Mouse (Mus musculus) liver, adult 2 months (tissue): ENCODE data around the gene Eno3. TPM values are rescaled to one million over a fixed set of nuclear protein-coding genes. Genes with fewer than 3 reads are reported as not detected.

Experiments used
- DNase-seq: peaks from one replicate; pipeline ENCODE4 v3.0.0-alpha.2; 2011; ENCODE audit warnings: low read depth, low spot score; ENCODE audit errors: extremely low read depth
- H3K27ac ChIP-seq: fragments of 200-500 bp; replicated peaks from 2 replicates; pipeline ENCODE4 v1.5.1; 2012; ENCODE audit warnings: low read depth, mild to moderate bottlenecking, control low read depth, inconsistent platforms, low read length; ENCODE audit not compliant: insufficient read depth
- H3K27me3 ChIP-seq: fragments of 200-500 bp; 2 replicates; pipeline ENCODE4 v1.6.1; 2012; ENCODE audit warnings: mild to moderate bottlenecking, moderate library complexity, low read length, inconsistent platforms; ENCODE audit not compliant: control insufficient read depth, insufficient read depth
- H3K36me3 ChIP-seq: fragments of 200-500 bp; 2 replicates; pipeline ENCODE4 v1.6.1; 2012; ENCODE audit warnings: low read length, inconsistent platforms; ENCODE audit not compliant: control insufficient read depth, insufficient read depth
- H3K4me1 ChIP-seq: fragments of 200-500 bp; 2 replicates; pipeline ENCODE4 v1.6.1; 2011; ENCODE audit warnings: low read length; ENCODE audit not compliant: control insufficient read depth, insufficient read depth
- H3K4me3 ChIP-seq: fragments of 200-500 bp; 2 replicates; pipeline ENCODE4 v1.5.1; 2011; ENCODE audit warnings: low read depth, mild to moderate bottlenecking, control low read depth, low read length, moderate library complexity; ENCODE audit not compliant: insufficient read depth
- H3K79me2 ChIP-seq: fragments of 200-500 bp; 2 replicates; pipeline ENCODE4 v1.6.1; 2012; ENCODE audit warnings: inconsistent platforms, mild to moderate bottlenecking, low read length, moderate library complexity; ENCODE audit not compliant: control insufficient read depth, insufficient read depth
- H3K9ac ChIP-seq: fragments of 200-500 bp; 2 replicates; pipeline ENCODE4 v1.6.1; 2012; ENCODE audit warnings: low read depth, mild to moderate bottlenecking, control low read depth, inconsistent platforms, low read length
- CTCF ChIP-seq: fragments of 200-500 bp; IDR thresholded peaks from 2 replicates; pipeline ENCODE4 v1.5.1; 2011; ENCODE audit warnings: low read depth, low read length, control low read depth
- POLR2A ChIP-seq: fragments of 200-500 bp; IDR thresholded peaks from 2 replicates; pipeline ENCODE4 v1.6.1; 2011; ENCODE audit warnings: low read length, control low read depth; ENCODE audit not compliant: insufficient read depth; ENCODE audit errors: extremely low read depth
- WGBS: fragments of 180-500 bp; shearing (Covaris S2); methylation state at CpG from one replicate; pipeline ENCODE4 v1.1.7; 2018; 5-methylcytosine and 5-hydroxymethylcytosine counted together
- polyA plus RNA-seq: library from polyadenylated mRNA; depleted of rRNA; stranded (reverse); fragments of >200 nt; gene quantifications from 2 replicates; pipeline ENCODE4 v1.2.3, GENCODE M21; 2012
- total RNA-seq: library from RNA; depleted of rRNA; stranded (reverse); fragments of >200 nt; gene quantifications from 2 replicates; pipeline ENCODE4 v1.2.3, GENCODE M21; 2014

The Eno3 gene
- total and polyA plus RNA-seq, 2 experiments, result 3.0 to 4.0 TPM

- peak overlapping the region; percentile 98 for H3K9ac ChIP-seq
- H3K27me3 ChIP-seq, result no peaks in the 10 kb centered on the region
- H3K36me3 ChIP-seq, result peaks cover 36% of the 10 kb centered on the region
- DNase-seq, result no peak
- TF ChIP-seq CTCF (no peak), POLR2A (no peak)
- WGBS, result under 1% methylated on average over 62 of the region's 63 CpGs
- H3K4me3 ChIP-seq, result peak overlapping the region; percentile 96
- H3K79me2 ChIP-seq, result peaks cover 29% of the 10 kb centered on the region
- H3K27ac ChIP-seq, result peak overlapping the region; percentile 97
- peaks cover 19% of the 10 kb centered on the region for H3K4me1 ChIP-seq
These were observed 3.4 kb upstream of the Eno3 start for GRCm38 (mm10) chr11:70653345-70654197.

GRCm38 (mm10) chr11:70654198-70654922 is 2.6 kb upstream of the Eno3 start, which contains the start of gene Pfn1:
Gene Pfn1, minus strand, starts transcription at chr11:70654644.
- under 1% methylated on average over 60 of the region's 61 CpGs for WGBS
- H3K4me3 ChIP-seq, result peak within 1 kb of the TSS; percentile 96

DNA sequence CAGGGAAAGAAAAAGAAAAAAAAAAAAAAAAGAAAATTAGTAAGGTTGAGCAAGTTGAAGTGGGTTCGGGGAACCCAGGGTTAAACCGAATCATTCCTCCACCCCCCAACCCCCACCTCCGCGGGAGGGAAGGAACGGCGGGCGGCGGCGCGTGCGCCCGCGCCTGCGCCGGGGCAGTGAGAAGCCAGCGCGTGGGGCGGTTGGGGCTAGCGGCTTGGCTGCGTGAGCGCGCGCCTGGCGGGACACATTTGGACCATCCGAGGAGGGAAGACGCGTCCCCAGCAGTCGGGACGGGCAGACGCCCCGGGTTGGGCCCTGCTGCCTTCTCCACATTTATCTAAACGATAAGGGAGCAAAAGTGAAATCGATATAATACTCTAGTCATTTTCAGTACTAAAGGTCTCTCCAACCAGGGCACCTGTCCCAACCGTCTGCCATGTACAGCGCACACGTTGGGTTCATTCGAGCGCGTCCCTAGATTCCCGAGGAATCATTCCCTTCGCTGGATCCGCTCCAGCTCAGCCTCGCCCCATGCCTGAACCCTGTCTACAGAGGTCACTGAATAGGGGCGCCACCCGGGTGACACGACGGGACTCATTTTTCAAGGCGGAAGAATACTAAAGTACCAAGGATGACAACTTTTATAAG is 2.0 kb upstream of the Eno3 start:
- peak; percentile 88 for DNase-seq
- peaks cover 14% of the 10 kb centered on the region for H3K4me1 ChIP-seq
- H3K27ac ChIP-seq, result peak overlapping the region; percentile 75
- TF ChIP-seq CTCF (no peak), POLR2A (peak; percentile 75)
- WGBS, result under 1% methylated on average over 48 of the region's 48 CpGs
- H3K9ac ChIP-seq, result peak overlapping the region; percentile 56
- H3K4me3 ChIP-seq, result peak overlapping the region; percentile 53
- peaks cover 23% of the 10 kb centered on the region for H3K79me2 ChIP-seq
- H3K36me3 ChIP-seq, result peaks cover 26% of the 10 kb centered on the region
- no peaks in the 10 kb centered on the region for H3K27me3 ChIP-seq

More at GRCm38 (mm10) chr11:70654198-70654922, 2.6 kb upstream of the Eno3 start, which contains the start of gene Pfn1:
- peak within 1 kb of the TSS; percentile 98 for H3K9ac ChIP-seq
- peaks cover 24% of the 10 kb centered on the region for H3K79me2 ChIP-seq
- peaks cover 14% of the 10 kb centered on the region for H3K4me1 ChIP-seq
- DNase-seq, result peak; percentile 73
- H3K27ac ChIP-seq, result peak within 1 kb of the TSS; percentile 97
- no peaks in the 10 kb centered on the region for H3K27me3 ChIP-seq
- peaks cover 32% of the 10 kb centered on the region for H3K36me3 ChIP-seq
- TF ChIP-seq CTCF, result no peak
- peak; percentile 97 for TF ChIP-seq POLR2A

DNA sequence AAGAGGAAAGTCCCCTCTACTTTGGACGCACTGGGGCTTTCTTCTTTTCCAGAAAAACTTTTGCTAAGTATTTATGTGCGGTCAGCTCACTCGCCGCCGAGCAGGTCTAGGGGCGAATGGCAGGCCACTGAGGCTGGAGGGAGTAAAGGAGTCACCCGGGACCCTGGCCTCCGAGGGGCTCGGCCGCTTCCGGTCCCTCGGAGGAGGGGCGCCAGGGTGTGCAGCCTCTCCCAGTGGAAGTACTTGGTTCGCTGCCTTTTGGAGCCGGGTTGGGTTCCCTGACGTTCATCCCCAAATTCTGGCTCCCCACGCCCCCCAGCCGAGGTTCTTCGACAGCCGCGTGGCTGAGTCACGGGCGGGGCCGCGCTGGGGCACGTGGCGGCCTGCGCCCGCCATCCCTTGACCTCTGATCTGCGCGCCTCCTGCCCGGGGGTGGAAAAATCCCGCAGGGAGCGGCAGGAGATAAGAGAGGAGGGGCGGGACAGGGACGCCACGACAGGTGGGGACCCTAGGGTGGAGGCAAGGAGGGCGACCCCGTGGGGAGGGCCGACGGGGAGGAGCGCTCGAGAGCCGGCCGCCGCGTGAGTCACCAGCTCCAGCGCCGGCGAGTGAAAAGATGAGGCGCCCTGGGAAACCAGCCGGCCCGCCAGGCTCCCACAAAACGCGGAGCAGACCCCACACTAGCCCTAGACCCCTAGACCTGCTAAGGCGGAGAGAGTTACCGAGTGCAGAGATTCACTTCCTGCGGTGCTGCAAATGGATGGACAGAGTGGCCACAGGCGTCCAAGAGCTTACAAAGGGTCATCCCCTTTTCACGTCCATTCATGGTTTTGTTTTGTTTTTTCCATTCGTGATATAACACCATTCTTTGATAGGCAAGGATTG is 1.2 kb upstream of the Eno3 start:
- Histone ChIP-seq H3K4me1 (peaks cover 14% of the 10 kb centered on the region), H3K79me2 (peaks cover 23% of the 10 kb centered on the region), H3K4me3 (peak overlapping the region; percentile 53), H3K27me3 (no peaks in the 10 kb centered on the region), H3K9ac (peak overlapping the region; percentile 66), H3K27ac (peak overlapping the region; percentile 75), H3K36me3 (peaks cover 21% of the 10 kb centered on the region)
- peak; percentile 30 for DNase-seq
- no peak for TF ChIP-seq CTCF
- 0 out of 2 replicates have a peak, but pooled peaks have one; percentile 6 for TF ChIP-seq POLR2A
- 5% methylated on average over 61 of the region's 61 CpGs for WGBS

DNA sequence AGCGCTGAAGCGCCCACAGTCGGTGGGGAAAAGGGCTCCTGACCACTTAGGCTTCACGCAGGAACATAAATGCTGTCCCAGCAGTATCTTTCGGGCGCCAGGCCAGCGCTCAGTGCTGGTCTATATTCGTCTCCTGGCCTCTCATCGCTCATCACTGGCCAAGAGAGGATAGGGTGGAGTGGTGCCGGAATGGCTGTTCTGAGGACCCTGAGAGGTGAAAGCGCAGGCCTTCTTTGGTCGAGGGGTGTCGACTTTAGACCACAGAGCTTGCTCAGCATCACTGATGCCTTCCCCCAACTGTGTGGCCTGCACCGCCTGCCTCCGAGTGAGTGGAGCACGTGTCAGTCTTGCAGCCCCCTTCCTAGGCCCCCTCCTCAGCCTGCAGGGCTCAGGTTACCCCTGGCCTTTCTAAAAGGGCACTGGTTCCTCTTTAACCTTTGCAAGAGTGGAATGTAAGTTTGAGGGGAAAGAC is 510 bp upstream of the Eno3 start:
- H3K9ac ChIP-seq, result peak overlapping the region; percentile 66
- peak overlapping the region; percentile 53; the same call in 1 of the 2 replicates for H3K4me3 ChIP-seq
- WGBS, result 59% methylated on average over 16 of the region's 16 CpGs
- no peak for TF ChIP-seq POLR2A
- H3K36me3 ChIP-seq, result peaks cover 15% of the 10 kb centered on the region
- H3K79me2 ChIP-seq, result peaks cover 23% of the 10 kb centered on the region
- H3K4me1 ChIP-seq, result peaks cover 14% of the 10 kb centered on the region
- peak overlapping the region; percentile 75; the same call in 1 of the 2 replicates for H3K27ac ChIP-seq
- no peaks in the 10 kb centered on the region for H3K27me3 ChIP-seq
- no peak for DNase-seq
